Mouse (Mus musculus): ENCODE results near the gene Olfr9. TPM values are rescaled to one million over a fixed set of nuclear protein-coding genes. Genes with fewer than 3 reads are reported as not detected.
"Not testable (repeated sequence)": the region's sequence is repeated elsewhere in the genome, so short reads cannot be mapped to it uniquely, and the experiment has no call there.

Gene Olfr9
- polyA plus RNA-seq, 1 experiment: not detected

GRCm38 (mm10) chr10:129004032-129004920, 15.0 kb downstream of the Olfr9 start:
- no peaks in the 10 kb centered on the region for H3K79me2 ChIP-seq (ENCODE audit: control insufficient read depth, insufficient read depth)
- TF ChIP-seq MYOD1 (IDR thresholded peaks at IDR 0.05; ENCODE audit: control insufficient read depth, insufficient read length, low read depth) (no peak), CEBPB (IDR thresholded peaks at IDR 0.05; ENCODE audit: low read depth) (peak; percentile 29), USF1 (IDR thresholded peaks at IDR 0.05; ENCODE audit: low read depth) (no peak)

GRCm38 (mm10) chr10:129010288-129010841, 21.1 kb downstream of the Olfr9 start, which contains the start of gene Olfr763:
Olfr763 (plus strand) TSS chr10:129010791.
- Histone ChIP-seq H3K27me3 (ENCODE audit: control insufficient read depth, insufficient read depth, insufficient read length) (no peaks in the 10 kb centered on the region), H3K79me2 (ENCODE audit: control insufficient read depth, insufficient read depth) (no peaks in the 10 kb centered on the region), H3K36me3 (ENCODE audit: control insufficient read depth, insufficient read depth) (no peaks in the 10 kb centered on the region), H3ac (ENCODE audit: control insufficient read depth, insufficient read length, low read depth) (no peak within 1 kb of the TSS), H3K79me3 (ENCODE audit: low read depth) (no peaks in the 10 kb centered on the region), H3K4me3 (ENCODE audit: insufficient read depth, poor library complexity, severe bottlenecking) (no peak within 1 kb of the TSS)
- TF ChIP-seq USF1 (IDR thresholded peaks at IDR 0.05; ENCODE audit: low read depth) (no peak), MYOD1 (IDR thresholded peaks at IDR 0.05; ENCODE audit: control insufficient read depth, insufficient read length, low read depth) (no peak), FOSL1 (IDR thresholded peaks at IDR 0.05; ENCODE audit: insufficient read depth, low read length, poor library complexity, severe bottlenecking) (no peak), CEBPB (IDR thresholded peaks at IDR 0.05; ENCODE audit: low read depth) (no peak), MYOG (IDR thresholded peaks at IDR 0.05; ENCODE audit: control insufficient read depth, extremely low read depth, insufficient read length) (no peak)

More at GRCm38 (mm10) chr10:129004032-129004920, 15.0 kb downstream of the Olfr9 start:
- Histone ChIP-seq H3K36me3 (ENCODE audit: control insufficient read depth, insufficient read depth) (no peaks in the 10 kb centered on the region), H3K4me3 (ENCODE audit: insufficient read depth, poor library complexity, severe bottlenecking) (no peak overlapping the region), H3K27me3 (ENCODE audit: control insufficient read depth, insufficient read depth, insufficient read length) (no peaks in the 10 kb centered on the region), H3K79me3 (ENCODE audit: low read depth) (no peaks in the 10 kb centered on the region), H3ac (ENCODE audit: control insufficient read depth, insufficient read length, low read depth) (no peak overlapping the region)

GRCm38 (mm10) chr10:129011511-129011910, 22.3 kb downstream of the Olfr9 start:
- H3ac ChIP-seq (ENCODE audit: control insufficient read depth, insufficient read length, low read depth); H3K79me3 ChIP-seq (ENCODE audit: low read depth); H3K79me2 ChIP-seq (ENCODE audit: control insufficient read depth, insufficient read depth): not testable (repeated sequence)

GRCm38 (mm10) chr10:129014477-129014876, 25.2 kb downstream of the Olfr9 start:
- TF ChIP-seq MAX (IDR thresholded peaks at IDR 0.05) (no peak), USF1 (IDR thresholded peaks at IDR 0.05; ENCODE audit: low read depth) (no peak), MYOG (IDR thresholded peaks at IDR 0.05; ENCODE audit: control insufficient read depth, extremely low read depth, insufficient read length) (no peak), MYOD1 (IDR thresholded peaks at IDR 0.05; ENCODE audit: control insufficient read depth, insufficient read length, low read depth) (no peak), FOSL1 (IDR thresholded peaks at IDR 0.05; ENCODE audit: insufficient read depth, low read length, poor library complexity, severe bottlenecking) (no peak), CTCF (IDR thresholded peaks at IDR 0.05; ENCODE audit: control insufficient read depth, insufficient read depth, insufficient read length) (no peak)
- H3K27me3 ChIP-seq (ENCODE audit: control insufficient read depth, insufficient read depth, insufficient read length): no peaks in the 10 kb centered on the region
- no peak overlapping the region for H3K4me3 ChIP-seq (ENCODE audit: insufficient read depth, poor library complexity, severe bottlenecking)
- H3ac ChIP-seq (ENCODE audit: control insufficient read depth, insufficient read length, low read depth): no peak overlapping the region
- H3K79me2 ChIP-seq (ENCODE audit: control insufficient read depth, insufficient read depth): no peaks in the 10 kb centered on the region
- H3K36me3 ChIP-seq (ENCODE audit: control insufficient read depth, insufficient read depth): no peaks in the 10 kb centered on the region
- no peaks in the 10 kb centered on the region for H3K79me3 ChIP-seq (ENCODE audit: low read depth)

More at GRCm38 (mm10) chr10:129011511-129011910, 22.3 kb downstream of the Olfr9 start:
- not testable (repeated sequence) for H3K36me3 ChIP-seq (ENCODE audit: control insufficient read depth, insufficient read depth); H3K27me3 ChIP-seq (ENCODE audit: control insufficient read depth, insufficient read depth, insufficient read length); H3K4me3 ChIP-seq (ENCODE audit: insufficient read depth, poor library complexity, severe bottlenecking)

GRCm38 (mm10) chr10:129023319-129023718, 34.1 kb downstream of the Olfr9 start:
- Histone ChIP-seq H3K36me3 (ENCODE audit: control insufficient read depth, insufficient read depth) (no peaks in the 10 kb centered on the region), H3K79me2 (ENCODE audit: control insufficient read depth, insufficient read depth) (no peaks in the 10 kb centered on the region), H3ac (ENCODE audit: control insufficient read depth, insufficient read length, low read depth) (no peak overlapping the region), H3K4me3 (ENCODE audit: insufficient read depth, poor library complexity, severe bottlenecking) (no peak overlapping the region), H3K27me3 (ENCODE audit: control insufficient read depth, insufficient read depth, insufficient read length) (no peaks in the 10 kb centered on the region), H3K79me3 (ENCODE audit: low read depth) (no peaks in the 10 kb centered on the region)
- TF ChIP-seq MAX (IDR thresholded peaks at IDR 0.05) (no peak), USF1 (IDR thresholded peaks at IDR 0.05; ENCODE audit: low read depth) (no peak), CEBPB (IDR thresholded peaks at IDR 0.05; ENCODE audit: low read depth) (no peak), CTCF (IDR thresholded peaks at IDR 0.05; ENCODE audit: control insufficient read depth, insufficient read depth, insufficient read length) (no peak), MYOG (IDR thresholded peaks at IDR 0.05; ENCODE audit: control insufficient read depth, extremely low read depth, insufficient read length) (no peak), MYOD1 (IDR thresholded peaks at IDR 0.05; ENCODE audit: control insufficient read depth, insufficient read length, low read depth) (no peak), FOSL1 (IDR thresholded peaks at IDR 0.05; ENCODE audit: insufficient read depth, low read length, poor library complexity, severe bottlenecking) (no peak)
